Mouse (Mus musculus): Measurements from ENCODE around the gene Olfr1177-ps. TPM values are rescaled to one million over a fixed set of nuclear protein-coding genes. Genes with fewer than 3 reads are reported as not detected.

Olfr1177-ps gene
- polyA plus RNA-seq (2015; fragmentation: Nextera tagmentation; extraction: Ambion mirVana) = not detected in 2 replicates

DNA sequence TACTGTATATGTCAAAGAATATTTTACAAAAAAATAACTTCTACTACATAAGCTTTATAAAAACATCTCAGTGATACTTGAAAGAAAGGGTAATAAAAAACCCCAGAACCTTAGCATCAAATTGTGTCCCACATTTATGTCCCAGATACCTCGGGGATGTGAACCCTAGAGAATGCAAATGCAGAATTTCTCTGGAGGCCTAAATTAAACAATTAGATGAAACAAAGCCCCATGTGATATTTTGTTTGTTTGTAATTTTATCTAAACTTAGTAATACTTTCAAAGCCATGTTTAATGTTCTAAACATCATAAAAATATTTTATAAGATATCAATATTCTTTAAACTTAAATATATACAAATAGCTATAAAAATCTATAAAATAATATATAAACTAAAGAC is at the start of gene Olfr1177-ps:
Olfr1177-ps (minus strand) TSS at position 101 of the 400 bp plus-strand sequence.
- H3K9ac ChIP-seq = no peak within 1 kb of the TSS
- no peak within 1 kb of the TSS for H3K27ac ChIP-seq (replicated peaks)
- WGBS = 67% methylated on average over 1 of the region's 1 CpGs
- no peaks in the 10 kb centered on the region for H3K36me3 ChIP-seq
- no peaks in the 10 kb centered on the region for H3K27me3 ChIP-seq (replicated peaks)
- no peak for ATAC-seq (ENCODE audit: extremely low read depth, insufficient number of reproducible peaks, low FRiP score, low TSS enrichment)
- no peaks in the 10 kb centered on the region for H3K4me1 ChIP-seq
- H3K4me2 ChIP-seq = no peak within 1 kb of the TSS
- H3K9me3 ChIP-seq = no peaks in the 10 kb centered on the region
- H3K4me3 ChIP-seq = no peak within 1 kb of the TSS

GRCm38 (mm10) chr2:88386762-88387161 is 40.5 kb upstream of the Olfr1177-ps start, which contains the start of gene Olfr1178:
Olfr1178 (plus strand) TSS chr2:88387062.
- H3K27me3 ChIP-seq (replicated peaks) = no peaks in the 10 kb centered on the region
- 0 out of 2 replicates have a peak, but pooled peaks cover 2% of the 10 kb centered on the region for H3K9me3 ChIP-seq
- no peak within 1 kb of the TSS for H3K4me2 ChIP-seq
- no peak for ATAC-seq (ENCODE audit: extremely low read depth, insufficient number of reproducible peaks, low FRiP score, low TSS enrichment)
- no peak within 1 kb of the TSS for H3K9ac ChIP-seq
- no peak within 1 kb of the TSS for H3K27ac ChIP-seq (replicated peaks)
- WGBS = 70% methylated on average over 1 of the region's 1 CpGs
- no peaks in the 10 kb centered on the region for H3K4me1 ChIP-seq
- no peak within 1 kb of the TSS for H3K4me3 ChIP-seq
- H3K36me3 ChIP-seq = no peaks in the 10 kb centered on the region

DNA sequence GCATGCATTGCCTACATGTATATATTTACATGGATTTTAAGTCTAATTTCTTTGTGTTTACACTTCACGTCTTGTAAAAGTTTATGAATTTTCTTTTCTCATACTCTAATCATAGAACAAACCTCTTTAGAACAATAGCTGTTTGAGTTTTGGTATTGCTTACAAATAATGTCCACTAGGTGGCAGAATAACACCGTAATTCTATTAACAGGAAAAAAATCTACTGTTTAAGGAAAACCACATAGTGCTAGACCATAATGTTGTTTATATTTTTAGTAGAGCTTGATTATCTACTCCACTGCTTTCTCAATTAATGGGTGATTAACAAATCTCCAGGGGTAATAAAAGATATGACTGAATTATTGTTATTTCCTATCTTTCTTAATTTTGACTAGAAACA is 10.0 kb upstream of the Olfr1177-ps start:
- WGBS = 3% methylated on average over 2 of the region's 2 CpGs
- H3K4me1 ChIP-seq = no peaks in the 10 kb centered on the region
- no peaks in the 10 kb centered on the region for H3K27me3 ChIP-seq (replicated peaks)
- no peaks in the 10 kb centered on the region for H3K9me3 ChIP-seq
- no peak for ATAC-seq (ENCODE audit: extremely low read depth, insufficient number of reproducible peaks, low FRiP score, low TSS enrichment)
- no peak overlapping the region for H3K4me3 ChIP-seq
- H3K4me2 ChIP-seq = no peak overlapping the region
- no peak overlapping the region for H3K9ac ChIP-seq
- no peaks in the 10 kb centered on the region for H3K36me3 ChIP-seq
- H3K27ac ChIP-seq (replicated peaks) = no peak overlapping the region

- Histone ChIP-seq H3K4me3 (no peak within 1 kb of the TSS), H3K9me3 (no peaks in the 10 kb centered on the region), H3K36me3 (no peaks in the 10 kb centered on the region), H3K9ac (no peak within 1 kb of the TSS), H3K4me1 (no peaks in the 10 kb centered on the region), H3K27me3 (replicated peaks) (no peaks in the 10 kb centered on the region), H3K27ac (replicated peaks) (no peak within 1 kb of the TSS), H3K4me2 (no peak within 1 kb of the TSS)
- ATAC-seq (ENCODE audit: extremely low read depth, insufficient number of reproducible peaks, low FRiP score, low TSS enrichment) = no peak
- WGBS = 59% methylated on average over 1 of the region's 1 CpGs
These were observed 9.9 kb downstream of the Olfr1177-ps start, which contains the start of gene Olfr1176 for GRCm38 (mm10) chr2:88336421-88336820. Olfr1176 (plus strand) TSS chr2:88336721.

- Histone ChIP-seq H3K4me1 (no peaks in the 10 kb centered on the region), H3K36me3 (no peaks in the 10 kb centered on the region), H3K9me3 (no peaks in the 10 kb centered on the region), H3K4me2 (no peak within 1 kb of the TSS), H3K27ac (replicated peaks) (no peak within 1 kb of the TSS), H3K4me3 (no peak within 1 kb of the TSS), H3K9ac (no peak within 1 kb of the TSS), H3K27me3 (replicated peaks) (no peaks in the 10 kb centered on the region)
- no peak for ATAC-seq (ENCODE audit: extremely low read depth, insufficient number of reproducible peaks, low FRiP score, low TSS enrichment)
- WGBS = 73% methylated on average over 2 of the region's 2 CpGs
These were observed 19.2 kb downstream of the Olfr1177-ps start, which contains the start of gene Olfr1175-ps for GRCm38 (mm10) chr2:88327115-88327514. Olfr1175-ps (minus strand) TSS chr2:88327215.

DNA sequence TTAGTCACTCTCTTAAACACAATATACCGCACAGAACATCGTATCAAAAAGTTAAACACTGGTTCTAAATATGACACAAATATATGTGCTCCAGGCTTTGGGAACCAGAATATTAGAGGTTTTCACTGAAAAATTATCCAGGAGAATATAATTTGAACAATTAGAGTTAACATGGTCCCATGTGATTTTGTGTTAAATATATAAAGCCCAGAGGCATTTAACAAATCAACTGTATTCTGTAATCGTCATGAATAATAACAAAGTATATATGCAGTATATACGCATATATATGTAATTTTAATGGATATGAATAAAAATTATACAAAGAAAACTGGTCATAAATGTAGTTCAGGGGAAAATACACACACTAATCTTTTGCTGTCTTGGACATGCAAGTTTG is 31.3 kb downstream of the Olfr1177-ps start, which contains the start of gene Olfr1174-ps:
Olfr1174-ps (minus strand) TSS at position 101 of the 400 bp plus-strand sequence.
- H3K4me1 ChIP-seq = no peaks in the 10 kb centered on the region
- H3K27me3 ChIP-seq (replicated peaks) = no peaks in the 10 kb centered on the region
- no peaks in the 10 kb centered on the region for H3K9me3 ChIP-seq
- H3K27ac ChIP-seq (replicated peaks) = no peak within 1 kb of the TSS
- H3K4me3 ChIP-seq = no peak within 1 kb of the TSS
- ATAC-seq (ENCODE audit: extremely low read depth, insufficient number of reproducible peaks, low FRiP score, low TSS enrichment) = no peak
- no peak within 1 kb of the TSS for H3K9ac ChIP-seq
- no peak within 1 kb of the TSS for H3K4me2 ChIP-seq
- H3K36me3 ChIP-seq = no peaks in the 10 kb centered on the region
- WGBS = 78% methylated on average over 4 of the region's 4 CpGs

Other genes starting within 250 kb of the Olfr1177-ps start
- gene Olfr1166, start 218.2 kb downstream of the Olfr1177-ps start, polyA plus RNA-seq (2015; fragmentation: Nextera tagmentation; extraction: Ambion mirVana) = not detected in 2 replicates
- not detected in 2 replicates for gene Olfr1167, start 191.3 kb downstream of the Olfr1177-ps start, polyA plus RNA-seq (2015; fragmentation: Nextera tagmentation; extraction: Ambion mirVana)
- gene Olfr1168, start 164.6 kb downstream of the Olfr1177-ps start, polyA plus RNA-seq (2015; fragmentation: Nextera tagmentation; extraction: Ambion mirVana) = not detected in 2 replicates
- not detected in 2 replicates for gene Olfr1170, start 118.2 kb downstream of the Olfr1177-ps start, polyA plus RNA-seq (2015; fragmentation: Nextera tagmentation; extraction: Ambion mirVana)
- not detected in 2 replicates for gene Olfr1173, start 66.6 kb downstream of the Olfr1177-ps start, polyA plus RNA-seq (2015; fragmentation: Nextera tagmentation; extraction: Ambion mirVana)
- gene Olfr1174-ps, start 31.4 kb downstream of the Olfr1177-ps start, polyA plus RNA-seq (2015; fragmentation: Nextera tagmentation; extraction: Ambion mirVana) = not detected in 2 replicates
- gene Olfr1175-ps, start 19.3 kb downstream of the Olfr1177-ps start, polyA plus RNA-seq (2015; fragmentation: Nextera tagmentation; extraction: Ambion mirVana) = not detected in 2 replicates
- not detected in 2 replicates for gene Olfr1176, start 9.8 kb downstream of the Olfr1177-ps start, polyA plus RNA-seq (2015; fragmentation: Nextera tagmentation; extraction: Ambion mirVana)
- gene Olfr1178, start 40.6 kb upstream of the Olfr1177-ps start, polyA plus RNA-seq (2015; fragmentation: Nextera tagmentation; extraction: Ambion mirVana) = not detected in 2 replicates
- not detected in 2 replicates for gene Olfr1179, start 60.0 kb upstream of the Olfr1177-ps start, polyA plus RNA-seq (2015; fragmentation: Nextera tagmentation; extraction: Ambion mirVana)
- gene Olfr1180, start 72.7 kb upstream of the Olfr1177-ps start, polyA plus RNA-seq (2015; fragmentation: Nextera tagmentation; extraction: Ambion mirVana) = not detected in 2 replicates
- not detected in 2 replicates for gene Olfr1181, start 79.7 kb upstream of the Olfr1177-ps start, polyA plus RNA-seq (2015; fragmentation: Nextera tagmentation; extraction: Ambion mirVana)
- gene Gm13757, start 102.6 kb upstream of the Olfr1177-ps start, polyA plus RNA-seq (2015; fragmentation: Nextera tagmentation; extraction: Ambion mirVana) = not detected in 2 replicates
- not detected in 2 replicates for gene Olfr1183, start 108.4 kb upstream of the Olfr1177-ps start, polyA plus RNA-seq (2015; fragmentation: Nextera tagmentation; extraction: Ambion mirVana)
- not detected in 2 replicates for gene Olfr1184, start 137.1 kb upstream of the Olfr1177-ps start, polyA plus RNA-seq (2015; fragmentation: Nextera tagmentation; extraction: Ambion mirVana)
- not detected in 2 replicates for gene Olfr1185-ps1, start 146.8 kb upstream of the Olfr1177-ps start, polyA plus RNA-seq (2015; fragmentation: Nextera tagmentation; extraction: Ambion mirVana)
- gene Olfr1186, start 172.1 kb upstream of the Olfr1177-ps start, polyA plus RNA-seq (2015; fragmentation: Nextera tagmentation; extraction: Ambion mirVana) = not detected in 2 replicates
- gene Olfr1188, start 210.4 kb upstream of the Olfr1177-ps start, polyA plus RNA-seq (2015; fragmentation: Nextera tagmentation; extraction: Ambion mirVana) = not detected in 2 replicates
- gene Olfr1189, start 240.0 kb upstream of the Olfr1177-ps start, polyA plus RNA-seq (2015; fragmentation: Nextera tagmentation; extraction: Ambion mirVana) = not detected in 2 replicates